Mouse (Mus musculus) Muller cell, postnatal 12 days (primary cell): ENCODE measurements around the gene Dcps.
A peak's percentile ranks its signal among the peaks of the same experiment; 100 is the strongest.

ENCODE experiments used
- DNase-seq: peaks from one replicate; pipeline ENCODE4 v3.0.0-alpha.2; 2015; ENCODE audit errors: inconsistent ontology term

Gene Dcps

DNA sequence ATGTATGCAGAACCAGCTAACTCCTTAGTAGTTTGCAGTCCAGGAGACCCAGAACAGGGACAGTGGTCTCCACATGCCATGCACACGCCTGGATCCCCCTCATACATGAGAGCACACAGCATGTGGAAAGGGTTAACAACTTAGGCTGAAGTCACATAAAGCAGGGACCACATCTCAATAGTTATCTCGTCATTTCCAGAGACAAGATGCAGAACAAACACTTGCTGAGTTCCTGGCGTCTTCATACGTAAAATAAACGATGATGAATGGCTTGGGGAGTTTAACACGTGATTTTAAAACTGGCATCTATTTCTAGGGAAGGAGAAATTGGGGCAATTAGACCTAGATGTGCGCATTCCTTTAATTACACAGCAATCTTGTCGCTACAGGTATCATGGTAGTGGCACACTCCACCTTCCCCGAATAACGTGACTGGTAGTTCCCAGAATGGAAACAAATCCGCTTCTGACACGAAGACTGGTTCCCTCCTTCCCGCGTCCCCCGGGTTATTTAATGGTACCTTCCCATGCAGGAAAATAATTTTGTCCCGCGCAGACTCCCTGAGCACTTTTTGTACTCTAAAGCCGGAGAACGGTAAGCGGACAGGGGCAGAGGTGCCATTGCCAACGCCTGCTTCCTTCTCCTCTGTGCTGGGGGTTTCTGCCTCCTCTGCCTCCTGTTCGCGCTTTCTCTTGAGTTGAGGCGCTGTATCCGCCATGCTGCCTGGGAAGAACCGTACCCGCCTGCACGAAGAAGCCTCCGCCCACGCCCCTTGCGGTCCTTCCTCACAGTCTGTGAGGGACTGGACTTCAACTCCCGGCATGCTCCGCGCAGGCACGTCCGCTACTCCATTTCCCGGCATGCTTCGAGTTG lies at the start of gene Dcps:
Dcps (minus strand) TSS at position 811 of the 873 bp plus-strand sequence.
- DNase-seq = peak; percentile 93

GRCm38 (mm10) chr9:35223466-35223865 lies 47.6 kb upstream of the Dcps start:
- no peak for DNase-seq

DNA sequence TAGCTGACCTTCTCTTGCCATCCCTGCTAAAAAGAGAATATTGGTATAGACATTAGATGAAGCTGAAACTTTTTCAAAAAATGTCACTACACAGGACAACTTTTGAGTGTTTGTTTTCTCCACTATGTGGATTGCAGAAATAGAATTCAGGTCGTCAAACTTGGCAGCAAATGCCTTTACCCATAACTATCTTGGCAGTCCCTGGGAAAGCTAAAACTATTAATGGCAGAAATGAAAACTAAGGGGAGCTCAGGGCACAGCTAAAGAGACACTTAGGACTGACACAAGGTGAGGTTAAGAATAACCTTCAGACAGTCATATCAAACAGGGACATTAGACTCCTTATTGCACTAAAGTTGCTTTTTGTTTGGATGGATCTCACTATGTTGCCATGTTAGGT lies 42.1 kb upstream of the Dcps start:
- DNase-seq = no peak

DNA sequence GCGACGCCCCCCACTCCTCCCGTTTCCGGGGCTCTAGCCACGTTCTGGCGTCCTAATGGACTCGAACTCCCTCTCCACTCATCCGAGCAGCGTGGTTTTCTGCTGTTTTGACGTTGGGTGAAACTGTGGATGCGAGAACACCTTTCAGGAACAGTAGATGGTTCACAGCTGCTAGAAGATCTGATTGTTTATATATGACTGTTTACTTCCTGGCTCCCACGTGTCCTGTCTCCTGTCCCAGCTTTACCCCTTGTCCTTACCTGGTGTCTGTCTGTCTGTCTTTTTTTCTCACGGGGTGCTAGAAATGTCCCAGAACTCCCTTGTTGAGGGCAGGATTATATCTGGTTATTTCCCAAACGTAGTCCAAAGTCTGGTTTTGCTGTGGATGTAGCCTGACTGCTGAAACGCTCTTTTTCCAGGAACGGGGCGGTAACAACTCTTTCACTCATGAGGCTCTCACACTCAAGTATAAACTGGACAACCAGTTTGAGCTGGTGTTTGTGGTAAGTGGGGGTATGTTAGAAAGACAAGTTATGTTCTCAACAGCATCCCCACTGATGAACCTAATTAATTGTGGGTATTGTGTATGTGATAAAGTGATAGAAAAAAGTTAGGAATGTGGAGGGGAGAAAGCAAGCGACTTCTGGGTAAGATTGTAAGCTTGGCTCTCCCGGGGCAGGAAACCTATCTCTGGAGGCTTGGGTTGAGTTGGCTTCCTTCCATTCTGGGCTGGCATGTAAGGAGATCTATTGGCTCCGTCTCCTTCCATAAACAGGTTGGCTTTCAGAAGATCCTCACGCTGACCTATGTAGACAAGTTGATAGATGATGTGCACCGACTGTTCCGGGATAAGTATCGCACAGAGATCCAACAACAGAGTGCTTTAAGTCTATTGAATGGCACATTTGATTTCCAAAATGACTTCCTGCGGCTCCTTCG lies 36.0 kb upstream of the Dcps start:
- DNase-seq = no peak

GRCm38 (mm10) chr9:35210542-35211474 lies 34.9 kb upstream of the Dcps start, which contains the start of gene Foxred1:
Gene Foxred1, minus strand, starts transcription at chr9:35211055.
- DNase-seq = peak; percentile 99

DNA sequence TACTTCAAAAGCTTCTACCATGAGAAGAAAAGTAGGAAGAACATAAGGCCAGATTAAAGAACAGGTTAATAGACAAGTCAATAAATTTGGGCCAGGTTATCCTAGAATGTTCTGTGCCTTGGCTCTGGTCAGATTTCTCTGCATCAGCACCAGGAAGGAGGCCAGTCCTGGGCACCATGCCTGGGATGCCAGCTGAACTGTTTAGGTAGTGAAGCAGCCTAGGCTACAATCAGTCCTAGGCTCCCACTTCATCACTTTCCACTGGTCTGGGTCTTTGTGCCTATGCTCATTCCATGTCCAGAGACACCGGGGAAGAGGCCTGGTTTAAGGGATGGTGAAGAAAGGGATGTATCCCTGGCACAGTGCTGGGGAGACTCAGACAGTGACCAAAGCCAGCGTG lies 28.6 kb upstream of the Dcps start:
- no peak for DNase-seq

DNA sequence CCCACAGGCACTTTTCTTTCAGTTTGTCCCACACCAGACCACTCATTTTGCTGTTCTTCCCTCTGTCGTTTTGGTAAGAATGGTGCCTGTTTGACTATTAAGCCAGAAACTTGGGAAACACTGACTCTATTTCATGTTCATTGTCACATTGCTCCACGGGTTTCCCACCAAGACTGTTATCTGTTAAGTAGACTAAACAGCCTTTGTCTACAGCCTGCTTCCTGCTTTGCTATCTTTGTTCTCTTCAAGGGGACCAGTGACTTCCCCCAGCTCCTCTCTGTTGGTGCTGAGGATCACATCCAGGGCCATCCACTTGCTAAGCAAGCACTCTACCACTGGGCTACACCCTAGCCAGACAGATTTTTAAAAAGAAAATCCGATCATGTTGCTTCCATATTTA lies 27.7 kb upstream of the Dcps start:
- no peak for DNase-seq

- peak; percentile 64 for DNase-seq
Measured at GRCm38 (mm10) chr9:35200529-35201060, 24.7 kb upstream of the Dcps start.

GRCm38 (mm10) chr9:35199772-35200471 lies 24.1 kb upstream of the Dcps start, which contains the start of the genes Srpr and Tirap:
Gene Srpr, plus strand, starts transcription at chr9:35200175.
Gene Tirap, minus strand, starts transcription at chr9:35200291.
- DNase-seq = peak; percentile 94

GRCm38 (mm10) chr9:35198945-35199771 lies 23.3 kb upstream of the Dcps start:
- DNase-seq = peak; percentile 70

DNA sequence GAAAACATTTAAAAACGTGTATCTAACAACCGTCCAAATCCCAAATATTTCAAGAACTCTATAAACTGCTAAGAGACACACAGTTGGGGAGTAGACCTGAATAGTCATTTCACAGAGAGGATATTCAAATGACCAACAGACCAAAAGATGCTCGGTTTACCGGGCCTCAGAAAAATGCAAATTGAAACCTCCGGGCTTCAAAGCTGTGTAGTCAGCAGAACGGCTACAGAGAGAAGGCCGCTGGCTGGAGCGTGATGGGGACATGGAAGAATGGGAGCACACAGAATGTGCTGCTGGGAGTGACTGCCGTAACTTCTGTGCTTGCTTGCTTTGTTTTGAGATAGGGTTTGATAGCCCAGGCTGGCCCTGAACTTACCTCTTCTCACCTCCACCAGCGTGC lies 22.5 kb upstream of the Dcps start:
- no peak for DNase-seq

DNA sequence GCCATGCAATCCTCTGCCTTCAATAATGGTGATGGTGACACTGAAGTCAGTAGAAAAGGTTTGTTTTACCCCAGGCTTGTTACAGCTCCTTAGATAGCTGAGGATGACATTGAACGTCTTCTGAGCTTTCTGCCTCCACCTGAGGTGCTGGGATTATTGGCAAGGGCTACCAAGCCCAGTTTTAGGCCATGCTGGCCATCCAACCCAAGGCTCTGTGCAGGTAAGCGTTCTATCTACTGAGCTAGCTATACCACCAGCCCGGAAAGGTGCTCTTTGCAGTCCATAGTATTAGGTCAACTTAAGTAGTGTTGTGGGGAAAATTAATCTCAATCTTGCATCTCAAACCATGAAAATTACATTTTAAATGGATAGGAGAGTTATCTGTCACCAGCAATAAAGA lies 21.8 kb upstream of the Dcps start:
- DNase-seq = no peak

- no peak for DNase-seq
Measured at GRCm38 (mm10) chr9:35194048-35194447, 18.2 kb upstream of the Dcps start.

GRCm38 (mm10) chr9:35192983-35193542 lies 17.2 kb upstream of the Dcps start:
- DNase-seq = no peak

GRCm38 (mm10) chr9:35188700-35189099 lies 12.8 kb upstream of the Dcps start:
- DNase-seq = peak; percentile 65

DNA sequence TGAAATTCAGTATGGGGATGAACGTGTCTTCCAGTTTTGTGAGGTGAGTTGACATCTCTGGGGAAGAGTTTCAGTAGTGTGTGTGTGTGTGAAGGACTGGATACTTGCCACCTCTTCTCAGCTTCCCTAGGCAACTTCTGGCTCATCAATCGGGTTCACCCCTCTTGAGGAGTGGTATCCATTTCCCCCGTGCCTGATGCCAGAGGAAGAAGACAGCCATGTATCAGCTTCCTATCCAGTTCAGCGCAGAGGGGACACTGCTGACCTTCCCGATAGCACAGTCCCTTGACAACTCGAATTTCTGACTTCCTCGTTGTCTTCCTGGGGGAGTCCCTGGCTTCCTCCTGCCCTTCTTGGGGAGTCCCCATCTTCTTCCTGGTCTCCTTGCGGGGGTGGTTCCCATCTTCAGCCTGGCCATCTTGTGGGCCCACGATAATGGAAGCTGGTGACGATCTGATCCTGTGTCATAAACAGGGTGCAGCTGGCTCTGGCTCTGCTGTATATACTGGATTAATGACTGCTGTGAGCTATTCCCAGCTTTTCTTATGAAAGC lies 11.6 kb upstream of the Dcps start:
- DNase-seq = no peak

GRCm38 (mm10) chr9:35186430-35186829 lies 10.6 kb upstream of the Dcps start:
- no peak for DNase-seq

GRCm38 (mm10) chr9:35183359-35183758 lies 7.5 kb upstream of the Dcps start:
- no peak for DNase-seq

DNA sequence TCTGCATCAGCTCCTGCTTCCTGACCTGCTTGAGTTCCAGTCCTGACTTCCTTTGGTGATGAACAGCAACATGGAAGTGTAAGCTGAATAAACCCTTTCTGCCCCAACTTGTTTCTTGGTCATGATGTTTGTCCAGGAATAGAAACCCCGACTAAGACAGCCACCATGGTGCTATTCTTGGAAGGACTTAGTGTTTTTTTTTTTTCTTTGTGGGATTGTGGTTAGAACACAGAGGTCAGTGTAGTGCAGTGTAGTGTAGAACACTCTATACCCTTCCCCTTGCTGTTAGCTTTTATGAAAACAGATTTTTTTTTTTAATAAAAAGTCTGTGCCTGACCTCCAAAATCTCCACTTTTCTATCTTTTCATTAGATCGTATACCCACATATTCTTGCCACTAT lies 7.0 kb upstream of the Dcps start:
- no peak for DNase-seq
